Mouse (Mus musculus) lung, postnatal 0 days (tissue): ENCODE results near the gene Pbx4.

ENCODE experiments used
- CTCF ChIP-seq: IDR thresholded peaks from 2 replicates; pipeline ENCODE4 v1.5.1; 2016; ENCODE audit warnings: antibody characterized with exemption, mild to moderate bottlenecking
- EP300 ChIP-seq: IDR thresholded peaks from 2 replicates; pipeline ENCODE4 v1.6.1; 2016; ENCODE audit warnings: antibody characterized with exemption, mild to moderate bottlenecking, control low read depth

DNA sequence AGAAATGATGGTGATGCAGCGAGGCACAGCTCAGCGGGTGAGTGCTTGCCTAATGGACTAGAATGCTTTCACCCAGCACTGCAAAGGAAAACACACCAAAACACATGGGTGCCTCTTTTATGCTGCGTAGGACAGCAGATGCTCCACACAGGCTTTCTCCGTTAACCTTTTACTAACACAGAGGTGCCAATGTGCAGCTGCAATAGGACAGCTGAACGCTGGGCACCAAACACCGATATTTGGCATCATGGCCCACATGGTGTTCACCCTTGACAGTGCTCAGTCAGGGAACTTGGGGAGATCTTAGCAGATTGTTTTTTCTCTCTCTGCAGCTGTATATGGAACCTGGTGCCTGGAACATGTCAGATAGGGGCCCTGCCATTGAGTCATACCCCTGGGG, 37.4 kb upstream of the Pbx4 start:
- TF ChIP-seq CTCF (no peak), EP300 (no peak)
